Mouse (Mus musculus) common myeloid progenitor, adult 5-6 weeks (primary cell): ENCODE measurements around the gene Zfpl1. TPM values are rescaled to one million over a fixed set of nuclear protein-coding genes. Genes with fewer than 3 reads are reported as not detected.
"Not testable (repeated sequence)": the region's sequence is repeated elsewhere in the genome, so short reads cannot be mapped to it uniquely, and the experiment has no call there.

ENCODE experiments used
- ATAC-seq: replicated peaks from 2 replicates; pipeline ENCODE4 v1.8.0; 2016; ENCODE audit warnings: low read depth, mild to moderate bottlenecking, moderate TSS enrichment, inconsistent platforms; ENCODE audit not compliant: poor library complexity, severe bottlenecking
- total RNA-seq: library from RNA; stranded (forward); fragments of 200-1000, 187-1606 nt; gene quantifications from 2 replicates; pipeline ENCODE4 v1.2.3, GENCODE M21; 2017

Zfpl1 gene
- total RNA-seq, 1 experiment from 2014 or later, result 34.0 TPM

DNA sequence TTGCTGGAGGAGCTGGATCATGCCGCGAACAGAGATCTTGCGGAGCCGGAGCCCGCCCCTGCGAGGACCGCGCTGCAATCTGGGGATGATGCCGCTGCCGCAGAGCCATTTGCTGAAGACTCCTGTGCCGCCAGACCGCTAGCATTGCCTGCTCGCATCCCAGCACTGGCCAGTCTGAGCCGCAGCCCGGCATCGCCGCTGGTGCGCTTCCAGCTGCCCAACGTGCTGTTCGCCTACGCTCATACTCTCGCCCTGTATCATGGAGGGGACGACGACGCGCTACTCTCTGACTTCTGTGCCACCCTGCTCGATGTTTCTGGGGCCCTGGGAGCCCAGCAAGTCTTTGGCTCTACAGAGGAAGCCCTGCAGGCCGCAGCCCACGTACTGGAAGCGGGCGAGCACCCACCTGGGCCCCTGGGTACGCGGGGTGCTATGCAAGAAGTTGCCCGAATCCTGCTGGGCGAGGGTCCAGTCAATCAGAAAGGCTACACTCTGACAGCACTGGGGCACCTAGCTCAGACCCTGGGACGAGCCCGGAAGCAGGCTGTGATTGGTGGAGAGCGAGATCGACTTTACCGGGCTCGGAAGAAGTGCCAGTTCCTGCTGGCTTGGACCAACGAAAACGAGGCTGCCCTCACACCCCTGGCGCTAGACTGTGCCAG lies 23.0 kb downstream of the Zfpl1 start:
- ATAC-seq, result peak; percentile 46

- ATAC-seq, result peak; percentile 74
Observed at GRCm38 (mm10) chr19:6061021-6061533, 23.7 kb downstream of the Zfpl1 start, which contains the start of gene Znhit2. Znhit2 (plus strand) TSS chr19:6061192.

DNA sequence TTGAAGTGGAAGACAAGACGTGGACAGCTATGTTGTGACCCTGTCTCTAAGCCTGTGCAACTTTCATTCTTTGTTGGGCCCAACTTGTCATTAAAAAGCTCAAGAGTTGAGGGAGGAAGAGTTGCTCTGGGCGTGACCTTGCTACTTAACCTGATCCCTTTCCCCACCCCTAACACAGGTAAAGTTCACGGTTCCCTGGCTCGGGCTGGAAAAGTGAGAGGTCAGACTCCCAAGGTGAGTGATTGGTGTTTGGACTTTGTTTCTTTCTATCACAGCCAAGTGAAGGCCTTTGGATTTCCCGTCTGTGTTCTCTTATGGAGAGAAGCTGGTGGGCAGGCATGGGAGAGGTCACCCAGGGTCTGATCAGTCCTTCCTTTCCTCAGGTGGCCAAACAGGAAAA lies 25.8 kb downstream of the Zfpl1 start:
- no peak for ATAC-seq

DNA sequence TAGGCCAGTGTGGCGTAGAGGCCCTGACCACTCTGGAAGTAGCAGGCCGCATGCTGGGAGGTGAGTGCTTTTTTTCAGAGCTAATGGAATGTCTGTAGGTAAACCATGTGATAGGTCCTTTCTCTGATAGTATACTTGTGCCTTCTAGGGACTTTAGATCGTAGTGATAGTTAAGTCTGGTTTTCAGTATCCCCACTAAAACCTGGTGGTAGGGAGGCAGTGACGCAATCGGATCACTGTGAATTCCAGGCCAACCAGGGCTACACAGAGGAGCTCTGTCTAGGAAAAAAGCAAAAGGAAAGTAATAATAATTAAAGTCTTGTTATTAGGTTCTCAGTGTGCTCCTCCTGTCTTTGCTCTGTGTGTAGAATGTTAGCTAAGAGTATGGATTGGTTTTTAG lies 26.2 kb downstream of the Zfpl1 start:
- ATAC-seq, result no peak

DNA sequence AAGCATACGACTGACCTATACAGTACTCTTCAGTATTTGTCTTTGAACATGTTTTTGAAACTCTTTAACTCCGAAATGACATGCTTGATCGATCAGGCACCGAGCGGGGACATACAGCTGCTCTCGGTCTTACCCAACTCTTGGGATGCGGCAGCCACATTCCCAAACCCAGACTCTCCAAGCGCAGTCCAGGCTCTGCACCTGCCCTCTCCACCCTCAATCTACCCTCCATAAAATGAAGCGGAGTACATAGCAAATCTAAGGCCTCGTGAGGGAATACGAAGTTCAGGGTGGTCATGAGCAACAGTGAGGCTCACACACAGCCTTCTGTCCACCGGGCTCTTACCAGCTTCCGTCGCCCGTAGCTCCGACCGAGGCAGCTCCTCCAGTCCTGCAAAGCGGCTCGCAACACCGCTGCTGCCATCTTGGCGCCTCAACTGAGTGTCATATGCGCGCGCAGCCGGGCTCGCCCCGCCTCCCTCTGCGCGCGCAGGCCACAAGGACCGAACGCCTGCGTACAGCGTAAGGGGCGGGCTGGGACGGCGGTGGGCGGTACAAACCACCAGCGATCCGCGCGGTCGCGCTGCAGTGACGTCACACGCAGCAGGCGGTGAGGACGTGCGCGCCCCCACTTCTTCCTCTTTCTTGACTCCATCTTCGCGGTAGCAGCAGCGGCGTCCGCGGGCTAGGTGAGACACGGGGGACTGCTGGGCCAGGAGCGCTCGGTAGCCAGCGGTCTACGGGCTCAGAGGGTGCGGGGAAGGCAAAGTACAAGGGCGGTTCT lies 27.3 kb downstream of the Zfpl1 start, which contains the start of the genes Mrpl49 and Fau:
Gene Mrpl49, minus strand, starts transcription at position 473 of the 784 bp plus-strand sequence.
Gene Fau, plus strand, starts transcription at position 532 of the 784 bp plus-strand sequence.
- peak; percentile 76 for ATAC-seq

DNA sequence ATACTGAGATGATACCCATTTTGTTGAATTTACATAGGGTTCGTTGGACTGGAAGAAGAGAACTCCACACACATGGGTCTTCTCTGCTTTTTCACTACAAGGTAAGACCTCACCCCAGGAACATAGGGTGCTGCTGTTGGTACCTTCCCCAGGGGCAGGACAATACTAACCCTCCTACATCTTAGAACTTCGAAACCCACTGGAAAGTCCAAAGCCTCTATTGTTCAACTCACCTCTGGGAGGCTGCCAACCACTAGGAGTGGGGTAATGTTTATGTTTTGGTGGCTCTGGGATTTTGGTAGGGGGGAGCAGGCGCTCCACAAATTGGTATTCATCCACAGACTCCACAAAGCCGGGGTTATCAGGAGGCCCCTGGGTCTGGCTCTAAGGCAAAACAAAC lies 28.1 kb downstream of the Zfpl1 start:
- ATAC-seq, result no peak

DNA sequence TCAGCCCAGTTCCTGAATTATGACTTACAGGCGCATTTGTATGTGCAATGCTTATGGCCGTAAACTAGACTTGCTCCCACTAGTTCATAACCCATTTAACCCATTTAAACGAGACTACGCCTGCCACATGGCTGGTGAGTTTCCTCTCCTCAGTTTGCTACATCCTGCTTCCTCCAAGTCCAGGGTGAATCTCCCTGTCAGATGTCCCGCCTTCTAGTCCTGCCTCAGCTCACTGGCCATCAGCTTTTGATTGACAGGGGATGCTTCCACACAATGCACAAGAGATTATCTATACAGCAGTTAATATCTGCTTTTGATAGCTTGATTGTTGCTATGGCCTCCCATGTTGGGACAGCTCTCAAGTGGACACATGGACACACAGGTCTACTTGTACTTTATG lies 30.5 kb downstream of the Zfpl1 start:
- no peak for ATAC-seq

DNA sequence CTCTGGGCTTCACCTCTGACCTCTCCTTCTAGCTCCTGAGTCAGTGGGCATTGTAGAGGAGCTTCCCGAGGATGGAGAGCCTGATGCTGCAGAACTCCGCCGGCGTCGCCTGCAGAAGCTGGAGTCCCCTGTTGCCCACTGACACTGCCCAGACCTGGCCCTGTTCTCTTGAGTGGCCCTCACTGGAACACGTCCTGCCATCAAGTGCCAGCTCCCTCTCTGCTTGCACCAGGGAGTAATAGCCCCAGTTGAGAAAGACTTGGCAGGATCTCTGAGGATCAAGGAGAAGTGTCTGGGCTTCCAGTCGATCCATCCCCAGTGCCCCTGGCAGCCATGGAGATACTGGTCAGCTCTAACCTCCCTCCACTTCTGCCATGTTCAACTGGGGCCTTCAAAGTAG lies 32.2 kb downstream of the Zfpl1 start:
- no peak for ATAC-seq

- no peak for ATAC-seq
Observed at GRCm38 (mm10) chr19:6048681-6049410, 35.9 kb downstream of the Zfpl1 start.

DNA sequence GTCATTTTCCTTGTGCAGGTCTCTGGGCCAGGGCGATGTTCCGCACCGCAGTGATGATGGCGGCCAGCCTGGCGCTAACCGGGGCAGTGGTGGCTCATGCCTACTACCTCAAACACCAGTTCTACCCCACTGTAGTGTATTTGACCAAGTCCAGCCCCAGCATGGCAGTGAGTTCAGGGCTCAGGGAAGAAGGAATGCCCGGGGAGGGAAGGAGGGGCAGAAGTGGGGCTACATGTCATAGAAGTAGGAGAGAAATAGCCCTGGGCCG lies 36.9 kb downstream of the Zfpl1 start:
- ATAC-seq, result no peak

DNA sequence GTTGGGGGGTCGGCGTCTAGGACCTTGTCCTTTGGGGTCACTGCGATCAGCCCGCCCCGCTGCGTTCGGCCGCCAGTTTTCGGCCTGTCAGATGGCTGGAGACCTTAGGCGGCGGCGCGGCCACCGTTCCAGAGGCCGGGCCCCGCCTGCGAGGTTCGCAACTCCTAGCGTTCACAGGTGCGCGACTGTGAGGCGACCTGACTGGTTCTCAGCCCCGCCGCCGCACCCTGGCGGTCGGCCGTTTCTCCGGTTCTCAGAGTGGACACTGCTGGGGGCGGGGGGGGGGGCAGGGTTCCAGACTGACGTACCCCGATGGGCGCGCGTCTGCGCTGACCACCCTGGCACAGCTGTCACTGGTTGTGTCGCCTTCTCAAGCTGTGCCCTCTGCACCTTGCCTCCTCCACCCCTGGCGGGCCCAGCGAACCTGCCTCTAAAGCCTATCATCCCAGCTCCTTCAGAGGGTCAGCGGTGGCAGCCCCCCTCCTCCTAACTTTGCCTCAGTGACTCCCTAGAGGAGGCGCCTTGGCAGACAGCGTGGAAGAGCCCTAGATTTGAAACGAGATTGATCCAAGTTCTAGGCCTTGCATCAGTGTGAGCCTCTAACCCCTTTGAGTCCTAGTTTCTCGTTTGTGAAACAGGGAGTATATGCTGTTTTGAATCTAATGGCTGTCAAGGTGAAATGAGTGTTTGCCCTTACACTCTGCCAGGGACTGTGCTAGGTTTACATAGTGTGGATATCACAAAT lies 37.4 kb downstream of the Zfpl1 start:
- no peak for ATAC-seq

DNA sequence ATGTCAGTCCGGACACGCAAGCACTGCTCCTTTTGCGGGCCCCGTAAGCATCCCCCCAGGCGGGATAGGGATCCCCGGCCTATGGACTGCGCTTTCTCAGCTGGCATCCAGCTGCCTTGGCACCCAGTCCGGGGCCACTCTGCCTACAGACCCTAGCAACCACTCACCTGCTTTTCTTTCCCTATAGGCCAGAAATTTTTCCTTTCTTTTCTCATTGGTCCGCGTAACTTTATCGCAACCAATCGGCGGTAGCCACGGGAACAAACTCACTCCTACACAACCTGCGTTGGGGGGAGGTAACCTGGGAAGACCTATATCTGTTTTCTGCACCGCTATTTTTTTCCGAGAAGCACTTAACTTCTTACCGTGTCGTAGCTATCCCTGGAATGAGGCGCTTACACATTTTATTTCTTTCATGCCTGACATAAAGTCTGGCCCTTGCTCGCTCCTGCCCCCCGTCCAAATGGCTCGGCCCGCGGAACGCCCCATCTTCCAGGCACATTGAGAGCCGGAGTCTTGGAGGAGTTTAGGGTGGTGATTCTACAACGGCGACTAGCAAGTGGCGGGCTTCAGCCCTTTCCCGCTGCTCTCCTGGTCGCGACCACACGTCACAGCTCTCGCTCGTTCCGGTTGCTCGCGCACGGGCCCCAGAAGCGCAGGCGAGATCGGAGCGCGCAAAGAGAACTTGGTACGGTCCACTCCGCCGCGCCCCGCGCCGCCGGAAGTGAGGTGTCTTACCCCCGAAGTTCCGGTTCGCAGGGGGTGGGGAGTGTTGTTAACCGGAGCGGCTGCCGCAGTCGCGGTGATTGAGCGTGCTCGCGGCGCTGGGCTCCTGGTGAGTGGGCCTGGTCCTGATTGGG lies 38.2 kb downstream of the Zfpl1 start, which contains the start of gene Syvn1:
Gene Syvn1, plus strand, starts transcription at position 283 of the 860 bp plus-strand sequence.
- peak; percentile 84 for ATAC-seq

- peak; percentile 21 for ATAC-seq
Observed at GRCm38 (mm10) chr19:6045366-6046293, 39.1 kb downstream of the Zfpl1 start.

GRCm38 (mm10) chr19:6044102-6044501 lies 40.7 kb downstream of the Zfpl1 start:
- ATAC-seq, result not testable (repeated sequence)

DNA sequence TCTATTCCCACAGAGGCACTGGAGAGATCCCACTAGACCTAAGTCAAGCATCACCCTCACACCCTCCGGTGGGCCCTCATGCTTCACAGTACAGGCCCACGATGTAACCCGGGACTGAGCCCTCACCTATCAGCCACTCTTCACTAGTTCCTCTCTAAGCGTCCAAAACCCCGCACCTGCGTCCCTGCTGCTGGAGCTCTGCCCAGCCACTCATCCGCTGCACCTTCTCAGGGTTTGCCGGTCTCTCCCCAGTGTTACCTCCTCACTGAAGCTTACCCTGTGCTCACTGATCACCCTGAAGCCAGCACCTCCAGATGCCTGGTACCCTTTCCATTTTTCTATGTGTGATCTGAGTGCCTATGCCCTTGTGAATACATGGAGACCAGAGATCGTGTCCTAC lies 42.5 kb downstream of the Zfpl1 start:
- no peak for ATAC-seq

GRCm38 (mm10) chr19:6040002-6040401 lies 44.8 kb downstream of the Zfpl1 start:
- ATAC-seq, result no peak

GRCm38 (mm10) chr19:6038326-6038725 lies 46.4 kb downstream of the Zfpl1 start:
- no peak for ATAC-seq

DNA sequence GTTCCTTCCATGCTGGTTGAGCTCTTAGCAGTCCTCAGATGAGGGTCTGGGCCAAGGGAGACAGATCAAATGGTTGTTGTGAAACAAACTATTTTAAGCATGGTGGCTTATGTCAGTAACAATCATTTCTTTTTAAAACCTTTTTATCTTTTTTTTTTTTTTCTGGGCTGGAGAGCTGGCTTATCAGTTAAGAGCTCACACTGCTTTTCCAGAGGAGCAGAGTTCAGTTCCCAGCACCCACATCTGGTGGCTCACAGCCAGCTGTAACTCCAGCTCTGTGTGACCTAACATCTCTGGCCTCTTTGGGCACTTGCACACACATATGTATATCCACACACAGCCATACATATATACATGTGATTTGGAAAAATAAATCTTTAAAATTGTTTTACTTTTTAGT lies 47.1 kb downstream of the Zfpl1 start:
- no peak for ATAC-seq
